Mouse (Mus musculus) testis, adult 2 months (tissue): ENCODE measurements around the gene Grm3.

ENCODE experiments used
- CTCF ChIP-seq: fragments of 200-500 bp; IDR thresholded peaks from 2 replicates; pipeline ENCODE4 v1.5.1; 2012; ENCODE audit warnings: low read depth, mild to moderate bottlenecking, inconsistent platforms, low read length, moderate library complexity; ENCODE audit not compliant: control insufficient read depth, insufficient read depth, insufficient replicate concordance
- POLR2A ChIP-seq: fragments of 200-500 bp; IDR thresholded peaks from 2 replicates; pipeline ENCODE4 v1.6.1; 2012; ENCODE audit warnings: low read depth, mild to moderate bottlenecking, inconsistent platforms, low read length, moderate library complexity; ENCODE audit not compliant: control insufficient read depth

DNA sequence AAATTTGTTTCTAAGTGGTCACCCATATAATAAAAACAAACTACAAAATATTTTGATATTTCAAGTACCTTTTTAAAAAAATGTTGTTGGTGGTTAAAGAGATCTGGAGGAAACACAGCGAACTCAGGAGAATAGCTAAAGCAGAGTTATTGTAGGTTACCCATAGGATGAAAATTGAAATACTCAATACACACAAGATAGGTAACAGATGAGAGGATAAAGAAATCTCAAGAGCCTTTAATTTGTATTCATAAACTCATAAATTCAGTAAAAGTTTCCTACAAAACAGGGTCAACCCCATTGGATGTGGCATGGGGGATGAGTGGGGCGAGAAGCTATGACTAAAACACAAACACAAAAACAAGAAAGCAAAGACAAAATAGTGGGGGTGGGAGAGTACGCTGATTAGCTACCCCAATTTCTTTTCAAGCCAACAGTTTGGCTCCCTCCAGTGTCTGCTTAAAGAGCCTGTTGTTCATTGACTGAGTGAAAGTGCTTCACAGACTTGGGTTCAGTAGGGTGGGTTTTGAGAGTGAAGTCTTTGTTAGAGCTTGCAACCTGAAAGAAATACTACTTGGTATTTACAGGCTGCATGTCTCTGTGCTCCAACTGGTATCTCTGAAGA lies 21.5 kb downstream of the Grm3 start:
- TF ChIP-seq CTCF (no peak), POLR2A (no peak)
